Mouse (Mus musculus): ENCODE measurements around the gene Noto.
"Not testable (repeated sequence)": the region's sequence is repeated elsewhere in the genome, so short reads cannot be mapped to it uniquely, and the experiment has no call there.

Gene Noto

GRCm38 (mm10) chr6:85431274-85431841 is 7.7 kb downstream of the Noto start:
- no peak for DNase-seq (ENCODE audit: low spot score in 2 of 2)

DNA sequence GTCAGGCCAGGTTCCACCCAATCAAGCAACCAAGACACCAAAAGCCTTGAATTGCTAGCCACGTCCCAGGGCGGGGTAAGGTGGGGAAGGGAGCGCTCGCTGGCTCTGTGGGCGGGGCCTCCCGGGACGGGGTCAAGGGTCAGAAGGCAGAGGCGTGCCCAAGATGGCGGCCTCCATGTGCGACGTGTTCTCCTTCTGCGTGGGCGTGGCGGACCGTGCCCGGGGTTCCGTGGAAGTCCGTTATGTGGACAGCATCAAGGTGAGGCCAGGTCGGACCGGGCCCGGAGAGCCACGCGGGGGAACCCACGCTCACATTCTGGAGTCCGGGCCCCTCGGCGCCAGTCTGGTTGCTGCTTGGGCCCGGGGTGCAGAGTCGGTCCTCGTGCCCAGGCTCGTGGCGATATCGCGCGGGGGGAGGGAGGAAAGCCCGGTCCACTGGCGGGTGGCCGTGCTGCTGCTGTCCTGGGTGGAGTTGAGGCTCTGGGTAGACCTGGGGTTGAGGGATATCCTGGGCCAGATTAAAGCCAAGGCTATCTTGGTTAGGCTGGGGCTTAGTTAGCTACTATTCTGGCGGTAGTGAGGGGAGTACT is 8.3 kb downstream of the Noto start, which contains the start of gene Smyd5:
TSS of gene Smyd5 (plus strand) at position 148 of the 590 bp plus-strand sequence.
- DNase-seq (ENCODE audit: low spot score in 2 of 2): peak; percentile 81

DNA sequence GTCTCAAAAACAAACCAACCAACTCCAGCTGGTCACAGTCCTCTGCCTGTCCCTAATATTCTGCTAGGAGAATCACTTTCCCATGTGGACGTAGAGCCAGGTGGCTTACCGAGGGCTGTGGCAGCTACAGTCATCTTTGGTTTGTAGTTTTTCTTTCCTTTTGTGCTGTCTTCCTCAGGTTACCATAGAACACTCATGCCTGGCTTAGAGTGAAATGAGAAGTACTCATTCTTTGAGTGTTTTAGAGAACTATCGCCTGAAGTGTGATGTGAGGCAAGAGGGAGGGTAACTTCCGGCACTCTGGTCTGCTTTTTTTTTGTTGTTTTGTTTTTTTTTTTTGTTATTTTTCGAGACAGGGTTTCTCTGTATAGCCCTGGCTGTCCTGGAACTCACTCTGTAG is 10.2 kb downstream of the Noto start:
- no peak for DNase-seq (ENCODE audit: low spot score in 2 of 2)

GRCm38 (mm10) chr6:85436204-85436603 is 12.5 kb downstream of the Noto start:
- DNase-seq (ENCODE audit: low spot score in 2 of 2): no peak

DNA sequence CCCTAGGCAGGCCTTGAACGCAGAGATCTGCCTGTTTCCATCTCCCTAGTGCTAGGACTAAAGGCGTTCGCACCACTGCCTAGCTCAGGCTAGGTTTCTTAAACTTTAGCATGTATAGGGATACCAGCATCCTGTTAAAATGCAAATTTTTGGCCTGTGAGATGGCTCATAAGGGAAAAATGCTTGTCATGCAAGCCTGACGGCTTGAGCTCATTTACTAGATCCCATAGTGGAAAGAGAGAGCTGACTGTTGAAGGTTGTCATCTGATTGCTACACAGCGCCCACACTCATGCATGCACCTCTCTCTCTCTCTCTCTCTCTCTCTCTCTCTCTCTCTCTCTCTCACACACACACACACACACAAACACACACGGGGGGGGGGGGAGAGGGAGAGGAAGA is 12.9 kb downstream of the Noto start:
- DNase-seq (ENCODE audit: low spot score in 2 of 2): no peak

DNA sequence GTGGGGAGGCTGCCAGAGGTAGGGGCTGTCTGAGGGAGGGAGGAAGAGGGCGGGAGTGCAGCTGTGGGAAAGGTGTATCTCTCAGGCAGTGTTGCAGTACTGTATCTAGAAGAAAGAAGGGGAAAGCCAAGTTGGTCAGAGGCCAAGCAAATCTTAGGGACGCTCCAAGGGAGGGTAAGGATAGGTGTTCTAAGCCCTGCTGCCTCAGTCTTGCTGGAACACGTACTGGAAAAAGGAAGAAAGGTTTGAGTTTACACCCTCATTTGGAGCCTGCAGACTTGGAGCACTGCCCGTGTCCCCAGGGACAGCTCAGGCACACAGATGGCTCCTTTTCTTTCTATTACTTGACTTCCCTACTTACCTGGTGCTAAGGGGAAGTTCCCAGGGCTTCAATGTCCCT is 17.5 kb downstream of the Noto start:
- no peak for DNase-seq (ENCODE audit: low spot score in 2 of 2)

DNA sequence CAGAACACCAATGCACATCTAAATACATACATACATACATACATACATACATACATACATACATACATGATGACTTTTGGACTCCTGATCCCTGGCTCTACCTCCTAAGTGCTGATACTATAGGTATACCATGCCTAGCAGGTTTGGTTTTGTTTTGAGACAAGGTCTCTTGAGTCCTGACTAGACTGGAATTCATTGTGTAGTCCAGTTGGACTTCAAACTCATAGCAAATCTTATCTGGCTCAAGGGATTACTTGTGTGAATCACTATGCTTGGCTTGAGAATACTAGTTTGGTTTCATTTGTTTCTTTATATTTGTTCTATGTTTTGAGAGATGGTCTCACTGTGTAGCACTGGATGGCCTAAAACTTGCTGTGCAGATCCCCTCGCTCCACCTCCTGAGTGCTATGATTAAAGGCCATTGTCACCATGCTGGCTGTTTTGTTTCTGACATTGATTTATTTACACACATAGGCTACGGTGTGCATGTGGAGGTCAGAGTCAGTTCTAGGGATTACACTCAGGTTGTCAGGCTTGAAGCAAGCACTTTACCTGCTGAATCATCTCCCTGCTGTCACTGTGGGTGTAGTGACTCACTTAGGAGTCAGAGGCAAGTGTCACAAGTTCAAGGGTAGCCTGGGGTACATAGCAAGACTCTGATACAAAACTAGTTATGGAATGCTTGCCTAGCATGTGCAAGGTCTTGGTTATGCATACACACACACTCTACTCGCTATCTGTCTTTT is 20.0 kb downstream of the Noto start:
- no peak for DNase-seq (ENCODE audit: low spot score in 2 of 2)

- no peak for DNase-seq (ENCODE audit: low spot score in 2 of 2)
Measured at GRCm38 (mm10) chr6:85444266-85444965, 20.7 kb downstream of the Noto start.

GRCm38 (mm10) chr6:85445286-85445685 is 21.6 kb downstream of the Noto start:
- no peak for DNase-seq (ENCODE audit: low spot score in 2 of 2)

- DNase-seq (ENCODE audit: low spot score in 2 of 2): no peak
Measured at GRCm38 (mm10) chr6:85447351-85447750, 23.7 kb downstream of the Noto start.

DNA sequence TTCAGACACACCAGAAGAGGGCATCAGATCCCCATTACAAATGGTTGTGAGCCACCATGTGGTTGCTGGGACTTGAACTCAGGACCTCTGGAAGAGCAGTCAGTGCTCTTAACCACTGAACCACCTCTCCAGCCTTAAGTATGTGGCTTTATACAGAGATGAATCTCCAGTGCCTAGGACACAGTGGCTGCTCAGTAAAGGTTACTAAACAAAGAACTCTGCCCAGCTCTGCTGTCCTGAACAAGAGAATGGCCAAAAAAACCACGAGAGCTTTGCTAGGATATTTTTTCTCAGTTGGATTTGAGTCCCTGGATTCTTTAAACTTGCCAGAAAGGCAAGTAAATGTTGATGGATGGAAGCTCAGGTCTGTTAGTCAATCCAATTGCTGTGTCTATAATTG is 26.5 kb downstream of the Noto start:
- DNase-seq (ENCODE audit: low spot score in 2 of 2): not testable (repeated sequence)

- DNase-seq (ENCODE audit: low spot score in 2 of 2): peak; percentile 100
Measured at GRCm38 (mm10) chr6:85450697-85451663, 27.3 kb downstream of the Noto start, which contains the start of gene Cct7. Gene Cct7, plus strand, starts transcription at chr6:85451514.

- DNase-seq (ENCODE audit: low spot score in 2 of 2): peak; percentile 99
Measured at GRCm38 (mm10) chr6:85451664-85452410, 28.2 kb downstream of the Noto start, which contains the start of gene Pradc1. Gene Pradc1, minus strand, starts transcription at chr6:85451970.

DNA sequence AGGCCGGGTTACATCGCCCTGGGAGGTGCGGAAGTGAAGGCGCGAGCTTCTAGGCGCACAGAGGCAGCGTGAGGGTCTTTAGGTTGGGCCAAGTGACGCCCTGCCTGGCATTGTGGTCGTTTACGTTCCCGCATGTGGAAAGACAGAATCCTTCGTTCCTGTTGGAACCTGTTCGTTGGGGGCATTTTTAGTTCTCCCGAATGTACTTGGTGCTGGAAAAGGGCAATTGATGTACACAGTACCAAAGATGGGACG is 28.7 kb downstream of the Noto start:
- no peak for DNase-seq (ENCODE audit: low spot score in 2 of 2)

GRCm38 (mm10) chr6:85452816-85453215 is 29.1 kb downstream of the Noto start:
- DNase-seq (ENCODE audit: low spot score in 2 of 2): no peak

GRCm38 (mm10) chr6:85459621-85460020 is 35.9 kb downstream of the Noto start:
- no peak for DNase-seq (ENCODE audit: low spot score in 2 of 2)

- DNase-seq (ENCODE audit: low spot score in 2 of 2): peak in 1 of 2 experiments; percentile 45
Measured at GRCm38 (mm10) chr6:85465381-85465780, 41.7 kb downstream of the Noto start.

DNA sequence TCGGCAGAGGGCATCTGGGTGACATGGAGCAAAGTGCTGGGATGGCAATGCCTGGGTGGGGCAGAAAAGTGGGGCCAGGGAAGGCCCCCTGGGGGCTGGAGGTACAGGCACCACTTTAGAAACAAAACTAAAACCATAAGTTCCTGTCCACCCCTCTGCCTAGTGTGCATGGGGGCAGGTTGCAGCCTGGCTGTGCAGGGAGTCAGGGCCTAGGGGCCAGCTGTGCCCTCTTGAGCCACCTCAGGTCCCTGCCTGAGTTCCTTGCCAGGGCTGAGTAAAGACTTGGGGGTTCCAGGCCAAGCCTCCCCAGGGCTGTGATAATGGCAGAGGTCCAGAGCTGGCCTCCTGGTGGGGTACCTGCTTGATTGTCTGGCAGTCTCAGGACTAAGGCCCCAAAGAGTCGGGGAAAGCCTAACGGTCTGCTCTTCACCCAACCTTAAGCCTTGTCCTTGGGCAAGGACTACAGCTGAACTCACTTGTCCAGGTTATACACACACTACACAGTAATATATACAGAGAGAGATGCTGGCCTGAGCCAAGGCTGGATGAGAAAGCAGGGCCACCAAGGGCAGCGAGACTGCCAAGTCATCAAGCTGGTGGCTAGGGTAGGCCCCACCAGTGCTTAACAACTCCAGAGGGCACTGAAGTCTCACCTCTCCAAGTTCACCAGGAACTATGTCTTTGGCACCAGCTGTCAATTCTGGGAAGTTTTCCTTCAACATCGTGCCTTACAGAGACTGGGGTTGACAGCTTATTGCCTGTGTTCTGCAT is 46.2 kb downstream of the Noto start:
- DNase-seq (ENCODE audit: low spot score in 2 of 2): no peak

- no peak for DNase-seq (ENCODE audit: low spot score in 2 of 2)
Measured at GRCm38 (mm10) chr6:85471962-85472361, 48.3 kb downstream of the Noto start.

DNA sequence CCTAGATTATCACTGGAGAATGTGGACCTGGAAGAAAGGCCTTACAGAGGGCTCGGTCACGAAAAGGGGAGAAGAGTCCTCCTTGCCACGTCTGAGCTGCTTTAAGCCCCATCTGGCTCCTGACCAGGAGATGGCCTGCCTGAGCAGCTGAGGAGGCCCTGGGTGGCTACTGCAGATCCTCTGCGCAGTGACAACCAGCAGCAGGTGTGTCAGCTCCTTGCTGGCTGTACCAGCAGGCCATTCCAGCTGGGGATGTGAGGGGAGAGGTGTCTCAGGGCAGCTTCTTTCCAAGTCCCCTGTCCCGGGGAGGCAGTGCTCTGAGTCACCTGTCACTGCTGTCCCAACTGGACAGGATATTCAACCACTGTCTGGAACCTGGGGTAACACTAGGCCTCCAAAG is 48.9 kb downstream of the Noto start:
- no peak for DNase-seq (ENCODE audit: low spot score in 2 of 2)
